Mouse (Mus musculus) hindbrain, embryonic 14.5 days (tissue): ENCODE data around the gene Pou5f1. TPM values are rescaled to one million over a fixed set of nuclear protein-coding genes. Genes with fewer than 3 reads are reported as not detected.
A peak's percentile ranks its signal among the peaks of the same experiment; 100 is the strongest.

Experiments used
- ATAC-seq: fragments of 200-750 bp; cut with Nextera tagmentation; 2 replicates; pipeline ENCODE4 v1.8.0; 2017; ENCODE audit warnings: moderate number of reproducible peaks, mild to moderate bottlenecking, moderate TSS enrichment, moderate library complexity; ENCODE audit not compliant: low FRiP score
- DNase-seq: peaks from one replicate; pipeline ENCODE4 v3.0.0-alpha.2; 2015; ENCODE audit warnings: low spot score
- H3K27ac ChIP-seq: fragments of 300-500 bp; sonication (generic); 2 replicates; pipeline ENCODE4 v1.5.1; 2014; ENCODE audit warnings: mild to moderate bottlenecking, moderate library complexity
- H3K27me3 ChIP-seq: fragments of 300-500 bp; sonication (generic); 2 replicates; pipeline ENCODE4 v1.6.1; 2014; ENCODE audit warnings: mild to moderate bottlenecking, low read length, mixed read lengths; ENCODE audit not compliant: control insufficient read depth, insufficient read depth
- H3K36me3 ChIP-seq: fragments of 300-500 bp; sonication (generic); replicated peaks from 2 replicates; pipeline ENCODE4 v1.6.1; 2014; ENCODE audit not compliant: control insufficient read depth, insufficient read depth
- H3K4me1 ChIP-seq: fragments of 300-500 bp; sonication (generic); replicated peaks from 2 replicates; pipeline ENCODE4 v1.6.1; 2014; ENCODE audit warnings: antibody characterized with exemption, low read length, mixed read lengths; ENCODE audit not compliant: control insufficient read depth, insufficient read depth
- H3K4me2 ChIP-seq: fragments of 300-500 bp; sonication (generic); replicated peaks from 2 replicates; pipeline ENCODE4 v1.6.1; 2014; ENCODE audit warnings: mild to moderate bottlenecking, moderate library complexity
- H3K4me3 ChIP-seq: fragments of 300-500 bp; sonication (generic); replicated peaks from 2 replicates; pipeline ENCODE4 v1.5.1; 2014; ENCODE audit warnings: mild to moderate bottlenecking, low read length
- H3K9ac ChIP-seq: fragments of 300-500 bp; sonication (generic); 2 replicates; pipeline ENCODE4 v1.6.1; 2014
- H3K9me3 ChIP-seq: fragments of 300-500 bp; sonication (generic); 2 replicates; pipeline ENCODE4 v1.6.1; 2016; ENCODE audit warnings: low read length; ENCODE audit not compliant: control insufficient read depth
- WGBS: fragments of 180-500 bp; shearing (Covaris S2); extraction: QIAGEN DNeasy Blood & Tissue Kit; methylation state at CpG from one replicate; pipeline ENCODE4 v1.1.7; 2014; 5-methylcytosine and 5-hydroxymethylcytosine counted together
- polyA plus RNA-seq: library from polyadenylated mRNA; unstranded; fragments of >200 nt; fragmentation: Nextera tagmentation; extraction: Ambion mirVana; gene quantifications from 2 replicates; pipeline ENCODE4 v1.2.1, GENCODE M21; 2014

The Pou5f1 gene
- polyA plus RNA-seq, 1 experiment from 2014 or later = not detected

DNA sequence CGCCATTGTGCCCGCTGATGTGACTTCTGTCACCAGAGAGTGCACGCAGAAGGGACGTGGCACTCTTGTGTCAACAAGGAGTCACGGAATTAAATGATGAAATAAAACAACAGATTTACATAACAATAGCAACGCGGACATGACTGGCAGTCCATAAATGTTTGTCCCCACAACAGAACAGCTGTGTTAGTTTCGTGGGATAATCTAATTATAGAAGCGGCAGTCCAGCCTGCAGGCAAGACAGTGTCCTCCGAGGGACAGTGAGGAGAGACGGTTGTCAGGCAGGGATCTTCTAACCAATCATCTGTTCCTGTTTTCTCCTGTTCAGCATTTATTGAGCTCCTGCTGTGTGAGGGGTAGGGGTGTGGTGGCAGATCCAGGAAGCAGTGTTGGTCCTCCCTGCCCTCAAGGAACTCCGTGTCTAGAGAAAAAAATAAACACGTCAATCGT lies 37.6 kb downstream of the Pou5f1 start:
- H3K27ac ChIP-seq = peak overlapping the region; percentile 38
- no peaks in the 10 kb centered on the region for H3K9me3 ChIP-seq
- 13% methylated on average over 14 of the region's 14 CpGs for WGBS
- 0 out of 2 replicates have a peak overlapping the region, but pooled peaks have one; percentile 24 for H3K9ac ChIP-seq
- H3K4me1 ChIP-seq = peaks cover 6% of the 10 kb centered on the region
- peak; percentile 54 for DNase-seq
- peak overlapping the region; percentile 32 for H3K4me2 ChIP-seq
- no peak; the same call in 1 of the 2 replicates for ATAC-seq
- H3K36me3 ChIP-seq = no peaks in the 10 kb centered on the region
- no peak overlapping the region for H3K4me3 ChIP-seq
- H3K27me3 ChIP-seq = no peaks in the 10 kb centered on the region

DNA sequence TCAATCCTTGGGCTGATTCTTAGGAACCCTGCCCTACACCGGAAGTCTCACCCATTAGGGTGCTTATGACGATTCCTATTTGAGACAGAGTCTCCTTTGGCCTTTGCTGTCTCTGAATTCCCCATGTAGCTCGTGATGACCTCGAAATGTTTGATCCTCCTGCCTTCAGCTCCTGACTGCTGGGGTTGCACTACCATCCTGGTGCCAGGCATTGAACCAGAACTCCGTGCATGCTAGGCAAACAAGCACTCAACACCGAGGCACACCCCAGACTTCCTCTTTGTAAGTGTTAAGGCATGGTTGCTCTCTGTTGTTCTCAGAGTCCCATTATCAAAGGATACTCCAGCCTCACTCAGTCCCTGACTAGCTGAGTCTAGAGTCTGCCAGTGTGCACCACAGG lies 38.2 kb downstream of the Pou5f1 start:
- no peak for ATAC-seq
- H3K27ac ChIP-seq = peak overlapping the region; percentile 38; the same call in 1 of the 2 replicates

DNA sequence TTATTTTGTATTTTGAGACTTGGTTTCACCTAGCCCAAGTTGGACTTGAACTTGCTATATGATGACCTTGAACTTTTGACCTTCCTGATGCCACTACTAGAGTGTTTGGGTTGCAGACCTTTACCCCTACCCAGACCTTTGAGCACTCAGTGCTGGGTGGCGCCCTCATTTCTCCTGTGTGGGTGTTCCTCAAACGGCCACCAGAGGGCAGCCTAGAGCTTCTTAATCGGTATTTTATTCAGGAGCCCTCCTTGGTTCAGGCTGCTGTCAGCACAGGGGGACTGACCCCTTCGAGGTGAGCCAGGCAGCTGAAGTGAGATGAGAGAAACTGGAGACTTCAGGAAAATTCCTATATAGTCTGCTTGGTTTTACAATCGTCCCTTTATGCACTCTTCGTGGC lies 38.9 kb downstream of the Pou5f1 start:
- no peaks in the 10 kb centered on the region for H3K27me3 ChIP-seq
- no peak overlapping the region for H3K4me2 ChIP-seq
- H3K4me1 ChIP-seq = peaks cover 6% of the 10 kb centered on the region
- H3K9me3 ChIP-seq = no peaks in the 10 kb centered on the region
- DNase-seq = peak; percentile 76
- no peak for ATAC-seq
- no peak overlapping the region for H3K27ac ChIP-seq
- 30% methylated on average over 6 of the region's 6 CpGs for WGBS
- H3K36me3 ChIP-seq = no peaks in the 10 kb centered on the region
- no peak overlapping the region for H3K9ac ChIP-seq
- H3K4me3 ChIP-seq = no peak overlapping the region

More for the DNA sequence above, 38.2 kb downstream of the Pou5f1 start:
- 77% methylated on average over 6 of the region's 6 CpGs for WGBS
- Histone ChIP-seq H3K4me2 (0 out of 2 replicates have a peak overlapping the region, but pooled peaks have one; percentile 32), H3K4me1 (peaks cover 6% of the 10 kb centered on the region), H3K9me3 (no peaks in the 10 kb centered on the region), H3K9ac (no peak overlapping the region), H3K4me3 (no peak overlapping the region), H3K27me3 (no peaks in the 10 kb centered on the region), H3K36me3 (no peaks in the 10 kb centered on the region)
- DNase-seq = no peak

DNA sequence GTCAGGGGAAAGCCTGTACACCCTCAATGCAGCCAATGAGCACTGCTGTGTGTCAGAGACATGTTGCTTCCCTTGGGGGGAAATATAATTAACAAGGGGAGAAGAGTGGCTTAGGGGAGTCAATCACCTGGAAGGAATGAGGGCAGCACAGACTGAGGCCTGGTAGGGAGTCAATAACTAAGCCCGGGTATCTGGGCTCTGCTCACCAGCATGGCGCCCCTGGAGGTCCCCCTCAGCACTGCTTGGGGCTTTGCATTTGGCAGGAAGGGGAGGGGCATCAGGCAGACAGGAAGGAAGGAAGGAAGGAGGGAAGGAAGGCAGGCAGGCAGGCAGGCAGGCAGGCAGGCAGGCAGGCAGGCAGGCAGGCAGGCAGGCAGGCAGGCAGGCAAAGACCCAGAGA lies 41.6 kb downstream of the Pou5f1 start:
- ATAC-seq (no peak), DNase-seq (no peak)
- 55% methylated on average over 2 of the region's 2 CpGs for WGBS

DNA sequence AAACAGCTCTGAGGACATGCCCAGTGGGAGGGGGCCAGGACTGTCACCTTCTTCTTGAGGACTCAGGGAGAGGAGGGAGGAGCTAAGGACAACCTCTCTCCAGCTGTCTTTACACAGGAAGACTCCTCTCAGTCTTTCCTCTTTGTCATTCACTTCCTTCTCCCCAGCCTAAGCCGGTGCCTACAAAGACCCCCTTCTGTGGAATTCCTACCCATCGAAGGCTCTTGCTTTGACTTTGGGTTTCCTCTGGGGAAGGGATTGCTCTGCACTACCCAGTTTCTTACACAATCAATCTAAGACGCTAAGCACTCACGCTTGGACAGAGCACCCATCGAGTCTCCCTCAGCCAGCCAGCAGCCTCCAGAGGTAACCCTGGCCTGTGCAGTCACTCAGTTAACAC lies 42.8 kb downstream of the Pou5f1 start:
- Histone ChIP-seq H3K4me2 (no peak overlapping the region), H3K27me3 (no peaks in the 10 kb centered on the region), H3K9me3 (no peaks in the 10 kb centered on the region), H3K4me1 (peaks cover under 1% of the 10 kb centered on the region; the same call in 1 of the 2 replicates), H3K9ac (no peak overlapping the region), H3K36me3 (no peaks in the 10 kb centered on the region), H3K4me3 (no peak overlapping the region), H3K27ac (no peak overlapping the region)
- no peak for DNase-seq
- WGBS = 18% methylated on average over 5 of the region's 5 CpGs
- ATAC-seq = no peak

More for the DNA sequence above, 41.6 kb downstream of the Pou5f1 start:
- H3K27ac ChIP-seq = no peak overlapping the region
- no peaks in the 10 kb centered on the region for H3K36me3 ChIP-seq
- H3K4me1 ChIP-seq = peaks cover 6% of the 10 kb centered on the region
- H3K4me3 ChIP-seq = no peak overlapping the region
- no peaks in the 10 kb centered on the region for H3K27me3 ChIP-seq
- H3K9ac ChIP-seq = no peak overlapping the region
- H3K9me3 ChIP-seq = no peaks in the 10 kb centered on the region
- no peak overlapping the region for H3K4me2 ChIP-seq

DNA sequence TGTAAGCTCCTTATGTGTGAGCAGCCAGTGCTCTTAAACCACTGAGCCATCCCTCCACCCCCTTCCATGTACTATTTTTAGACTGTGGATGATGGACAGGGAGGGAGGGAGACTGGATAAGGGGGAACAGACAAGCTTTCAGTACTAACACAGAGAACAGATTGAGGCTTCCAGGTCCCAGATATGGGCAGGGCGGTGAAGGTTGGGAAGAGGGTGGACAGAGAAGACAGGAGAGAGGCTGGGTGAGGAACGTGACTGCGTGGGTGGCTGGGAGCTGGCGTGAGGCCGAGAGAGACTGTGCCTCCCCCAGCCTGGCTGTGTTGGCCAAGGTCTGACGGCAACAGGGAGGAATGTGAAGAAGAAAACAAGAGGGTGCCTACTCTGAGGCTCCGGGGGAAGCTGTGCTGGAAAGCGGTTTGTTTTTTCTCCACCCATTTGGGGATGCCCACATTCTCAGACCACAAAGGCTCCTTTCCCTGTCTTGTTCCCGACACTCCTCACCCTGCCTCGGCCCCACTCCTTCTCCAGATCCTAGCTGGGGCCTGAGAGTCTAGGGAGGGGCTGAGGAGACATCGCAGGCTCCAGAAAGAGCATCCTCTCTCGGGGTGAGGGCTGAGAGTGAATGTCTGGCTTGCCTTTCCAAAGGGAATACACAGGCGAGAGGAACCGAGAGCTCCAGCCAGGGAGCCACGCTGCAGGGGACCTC lies 43.8 kb downstream of the Pou5f1 start:
- Histone ChIP-seq H3K9me3 (no peaks in the 10 kb centered on the region), H3K36me3 (no peaks in the 10 kb centered on the region), H3K27me3 (no peaks in the 10 kb centered on the region), H3K27ac (0 out of 2 replicates have a peak overlapping the region, but pooled peaks have one; percentile 22), H3K4me1 (no peaks in the 10 kb centered on the region), H3K4me3 (no peak overlapping the region), H3K4me2 (no peak overlapping the region), H3K9ac (no peak overlapping the region)
- ATAC-seq (0 out of 2 replicates have a peak, but pooled peaks have one; percentile 31), DNase-seq (no peak)
- 42% methylated on average over 15 of the region's 15 CpGs for WGBS

DNA sequence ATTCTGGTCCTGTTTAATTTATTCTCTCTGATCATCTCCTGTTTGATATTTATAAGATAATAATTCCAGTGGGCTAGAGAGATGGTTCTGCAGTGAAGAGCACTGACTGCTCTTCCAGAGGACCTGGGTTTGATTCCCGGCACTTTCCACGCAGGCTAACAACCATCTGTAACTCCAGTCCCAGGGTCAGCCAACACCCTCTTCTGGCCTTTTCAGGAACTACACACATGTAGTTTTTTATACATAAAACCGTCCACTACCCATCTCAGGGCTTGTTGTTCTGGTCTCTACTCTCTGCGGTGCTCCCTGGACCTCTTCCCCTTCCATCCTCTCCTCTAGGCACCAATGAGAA lies 44.3 kb downstream of the Pou5f1 start:
- WGBS = 96% methylated on average over 4 of the region's 4 CpGs
- no peaks in the 10 kb centered on the region for H3K4me1 ChIP-seq
- no peaks in the 10 kb centered on the region for H3K36me3 ChIP-seq
- ATAC-seq (no peak), DNase-seq (no peak)
- H3K27ac ChIP-seq = 0 out of 2 replicates have a peak overlapping the region, but pooled peaks have one; percentile 22
- no peaks in the 10 kb centered on the region for H3K9me3 ChIP-seq
- no peak overlapping the region for H3K9ac ChIP-seq
- no peak overlapping the region for H3K4me3 ChIP-seq
- no peak overlapping the region for H3K4me2 ChIP-seq
- H3K27me3 ChIP-seq = no peaks in the 10 kb centered on the region

DNA sequence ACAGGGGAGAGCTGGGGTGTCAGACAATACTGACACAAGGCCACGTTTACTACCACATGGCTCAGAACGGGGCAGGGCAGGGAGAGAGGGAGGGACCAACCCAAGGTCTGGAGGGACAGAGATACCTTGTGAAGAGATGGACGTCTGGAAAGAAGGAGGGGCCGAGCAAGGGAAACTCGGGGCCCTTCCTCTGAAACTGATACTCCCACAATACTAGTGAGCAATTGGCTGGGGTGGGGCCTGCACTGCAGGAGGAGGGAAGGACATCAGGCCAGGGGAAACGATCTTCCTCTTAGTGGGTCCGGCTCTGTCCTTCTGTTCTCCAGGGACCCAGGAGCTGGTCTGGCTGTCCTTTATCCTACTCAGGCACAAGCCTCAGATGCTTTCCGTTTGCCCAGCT lies 45.1 kb downstream of the Pou5f1 start:
- no peak overlapping the region for H3K27ac ChIP-seq
- H3K9me3 ChIP-seq = no peaks in the 10 kb centered on the region

DNA sequence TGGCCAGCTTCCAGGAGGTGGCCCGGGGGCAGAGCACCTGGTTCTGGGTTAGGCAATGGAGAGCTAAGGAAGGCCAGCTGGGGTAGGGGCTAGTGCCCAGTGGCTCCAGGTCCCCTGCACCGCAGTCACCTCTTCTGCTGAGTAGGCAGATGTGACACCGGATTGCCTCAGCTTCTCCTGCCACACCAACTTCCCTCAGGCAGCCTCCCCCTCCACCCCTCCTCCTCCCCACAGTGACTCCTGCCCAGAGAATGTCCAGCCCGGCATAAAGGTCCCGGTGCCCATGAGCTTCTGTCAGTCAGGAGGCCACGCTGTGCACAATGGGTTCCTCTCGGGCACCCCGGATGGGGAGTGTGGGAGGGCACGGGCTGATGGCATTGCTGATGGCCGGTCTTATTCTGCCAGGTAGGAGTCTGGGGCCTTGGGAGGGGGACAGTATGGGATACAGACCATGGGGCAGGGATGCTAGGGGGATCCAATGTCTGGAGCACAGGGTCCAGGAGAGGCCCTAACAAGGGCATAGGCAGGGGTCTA lies 46.1 kb downstream of the Pou5f1 start, which contains the start of gene Cdsn:
Gene Cdsn (plus strand): TSS at position 248 of the 534 bp plus-strand sequence.
- Histone ChIP-seq H3K9ac (no peak within 1 kb of the TSS), H3K27me3 (no peaks in the 10 kb centered on the region), H3K4me1 (no peaks in the 10 kb centered on the region), H3K4me3 (no peak within 1 kb of the TSS), H3K4me2 (no peak within 1 kb of the TSS), H3K9me3 (no peaks in the 10 kb centered on the region), H3K27ac (no peak within 1 kb of the TSS), H3K36me3 (no peaks in the 10 kb centered on the region)
- DNase-seq (no peak), ATAC-seq (no peak)
- WGBS = 74% methylated on average over 10 of the region's 10 CpGs

More for the DNA sequence above, 45.1 kb downstream of the Pou5f1 start:
- no peak overlapping the region for H3K4me3 ChIP-seq
- H3K4me2 ChIP-seq = no peak overlapping the region
- no peaks in the 10 kb centered on the region for H3K4me1 ChIP-seq
- DNase-seq (no peak), ATAC-seq (no peak)
- 55% methylated on average over 8 of the region's 8 CpGs for WGBS
- no peak overlapping the region for H3K9ac ChIP-seq
- H3K27me3 ChIP-seq = no peaks in the 10 kb centered on the region
- H3K36me3 ChIP-seq = no peaks in the 10 kb centered on the region
